8 mouse cellular contexts compared by ENCODE assay signal in the genomic region with DNA sequence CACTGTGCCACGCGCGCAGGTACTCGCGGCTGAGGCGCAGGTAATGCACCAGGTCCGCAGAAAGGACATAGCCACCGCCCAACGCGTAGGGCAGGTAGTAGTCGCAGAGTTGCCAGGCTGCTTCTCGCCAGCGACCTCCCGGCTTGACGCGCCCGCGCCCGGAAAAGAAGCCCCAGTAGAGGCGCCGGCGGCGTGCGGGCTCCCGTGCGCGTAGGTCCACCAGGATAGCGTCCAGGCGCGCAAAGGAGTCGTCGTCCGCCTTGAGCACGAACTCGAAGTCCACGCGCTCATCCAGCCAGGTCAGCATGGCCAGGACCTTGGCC. TPM values are rescaled to one million over a fixed set of nuclear protein-coding genes. Genes with fewer than 3 reads are reported as not detected.
DNase-seq lines count a peak whose midpoint lies in the region; ATAC-seq and TF ChIP-seq lines count a peak whose summit lies in the region.

No protein-coding gene starts in this region.

- H3K4me3 ChIP-seq in lung, postnatal 0 days (ENCODE audit: low read depth, low read length), result peak overlapping the region; percentile 59
- H3K4me3 ChIP-seq in limb, embryonic 10.5 days, result peak overlapping the region; percentile 91
- H3K4me3 ChIP-seq in small intestine, adult 2 months (ENCODE audit: low read depth, low read length), result peak overlapping the region; percentile 75

- peak; percentile 58 for DNase-seq in adrenal gland, adult 8-10 months
- DNase-seq in adrenal gland, postnatal 14 days, result no peak
- DNase-seq in lung, postnatal 0 days (ENCODE audit: low spot score), result no peak
- DNase-seq in lung, adult 18-20 months, result no peak
- DNase-seq in limb, embryonic 10.5 days (ENCODE audit: low spot score), result no peak
- DNase-seq in right cerebral cortex, adult 2 months (ENCODE audit: low spot score in 2 of 2), result no peak
- DNase-seq in urinary bladder, postnatal 4 days (ENCODE audit: low spot score in 2 of 2), result no peak

- no peaks in the 10 kb centered on the region for H3K27me3 ChIP-seq in lung, postnatal 0 days (replicated peaks; ENCODE audit: insufficient read depth, low read length)
- H3K27me3 ChIP-seq in limb, embryonic 10.5 days (ENCODE audit: low read depth, poor library complexity, severe bottlenecking), result no peaks in the 10 kb centered on the region
- no peaks in the 10 kb centered on the region for H3K27me3 ChIP-seq in small intestine, adult 2 months (ENCODE audit: control insufficient read depth, insufficient read depth, low read length)

- no peak; the same call in 1 of the 2 replicates for ATAC-seq in lung, postnatal 0 days

- no peak for TF ChIP-seq CTCF in lung, postnatal 0 days (IDR thresholded peaks at IDR 0.05)
- no peak for TF ChIP-seq CTCF in small intestine, adult 2 months (IDR thresholded peaks at IDR 0.05; ENCODE audit: extremely low read depth, insufficient read length, insufficient replicate concordance, low read depth, low read length)

- H3K9me3 ChIP-seq in lung, postnatal 0 days (ENCODE audit: low read length), result no peaks in the 10 kb centered on the region
- no peaks in the 10 kb centered on the region for H3K9me3 ChIP-seq in limb, embryonic 10.5 days (replicated peaks)

- no peak for TF ChIP-seq POLR2A in small intestine, adult 2 months (IDR thresholded peaks at IDR 0.05; ENCODE audit: low read depth, low read length)

- peak overlapping the region; percentile 94 for H3K27ac ChIP-seq in lung, postnatal 0 days (ENCODE audit: low read length)
- H3K27ac ChIP-seq in limb, embryonic 10.5 days, result peak overlapping the region; percentile 97
- H3K27ac ChIP-seq in small intestine, adult 2 months (ENCODE audit: insufficient read depth, low read depth, low read length), result peak overlapping the region; percentile 78; the same call in 1 of the 2 replicates

- WGBS in lung, postnatal 0 days, result 23% methylated on average over 37 of the region's 37 CpGs
- WGBS in limb, embryonic 10.5 days, result 23% methylated on average over 37 of the region's 37 CpGs
- 11% methylated on average over 37 of the region's 37 CpGs for WGBS in small intestine, adult 2 months

- peaks cover 3% of the 10 kb centered on the region; the same call in 1 of the 2 replicates for H3K36me3 ChIP-seq in lung, postnatal 0 days (ENCODE audit: insufficient read depth, low read length)
- peaks cover 34% of the 10 kb centered on the region for H3K36me3 ChIP-seq in limb, embryonic 10.5 days
- H3K36me3 ChIP-seq in small intestine, adult 2 months (ENCODE audit: control insufficient read depth, insufficient read depth, low read length), result peaks cover 7% of the 10 kb centered on the region

- peak overlapping the region; percentile 96 for H3K4me2 ChIP-seq in lung, postnatal 0 days (replicated peaks; ENCODE audit: low read depth, low read length)

- H3K4me1 ChIP-seq in lung, postnatal 0 days (ENCODE audit: insufficient read depth, low read depth, low read length), result peaks cover 15% of the 10 kb centered on the region; the same call in 1 of the 2 replicates
- peaks cover 24% of the 10 kb centered on the region for H3K4me1 ChIP-seq in limb, embryonic 10.5 days
- peaks cover 10% of the 10 kb centered on the region for H3K4me1 ChIP-seq in small intestine, adult 2 months (ENCODE audit: control insufficient read depth, insufficient read depth, insufficient read length, low read length)

- peak overlapping the region; percentile 68; the same call in 1 of the 2 replicates for H3K9ac ChIP-seq in lung, postnatal 0 days (replicated peaks; ENCODE audit: low read depth)

- TF ChIP-seq EP300 in lung, postnatal 0 days (IDR thresholded peaks at IDR 0.05), result no peak

RNA-seq across cellular contexts. Expression of a gene that starts 0.6 kb away (rescaled TPM):
- total RNA-seq in adrenal gland, adult 8-10 months (2022), result 1 to 10 TPM; 7.8 to 9.5 (median 8.9) TPM
- total RNA-seq in adrenal gland, postnatal 14 days (2021), result 5.8 and 6.5 TPM in 2 replicates
- 6.8 TPM in 2 replicates for polyA plus RNA-seq in lung, postnatal 0 days (2015; fragmentation: Nextera tagmentation; extraction: Ambion mirVana)
- polyA plus RNA-seq in limb, embryonic 10.5 days (2016; fragmentation: Nextera tagmentation; extraction: Ambion mirVana), result 13.3 and 14.8 TPM in 2 replicates
- 5.5 and 7.4 TPM in 2 replicates for polyA plus RNA-seq in small intestine, adult 2 months (2012; rRNA removed)

RNA-seq across cellular contexts. Expression of a gene that starts 0.8 kb away (rescaled TPM):
- total RNA-seq in adrenal gland, adult 8-10 months (2022), result 100 to 1,000 TPM; 290 to 326 (median 308) TPM
- 209 and 225 TPM in 2 replicates for total RNA-seq in adrenal gland, postnatal 14 days (2021)
- polyA plus RNA-seq in lung, postnatal 0 days (2015; fragmentation: Nextera tagmentation; extraction: Ambion mirVana), result 155 and 166 TPM in 2 replicates
- polyA plus RNA-seq in limb, embryonic 10.5 days (2016; fragmentation: Nextera tagmentation; extraction: Ambion mirVana), result 143 and 149 TPM in 2 replicates
- 44.0 and 80.5 TPM in 2 replicates for polyA plus RNA-seq in small intestine, adult 2 months (2012; rRNA removed)

RNA-seq across cellular contexts. Expression of a gene that starts 21.8 kb away (rescaled TPM):
- total RNA-seq in adrenal gland, adult 8-10 months (2022), result 1 to 10 TPM; 1.0 to 3.0 (median 2.0) TPM
- total RNA-seq in adrenal gland, postnatal 14 days (2021), result 0.56 and 3.4 TPM in 2 replicates
- polyA plus RNA-seq in lung, postnatal 0 days (2015; fragmentation: Nextera tagmentation; extraction: Ambion mirVana), result 4.9 and 5.2 TPM in 2 replicates
- 0.60 and 0.61 TPM in 2 replicates for polyA plus RNA-seq in limb, embryonic 10.5 days (2016; fragmentation: Nextera tagmentation; extraction: Ambion mirVana)
- 2.1 and 6.3 TPM in 2 replicates for polyA plus RNA-seq in small intestine, adult 2 months (2012; rRNA removed)

RNA-seq across cellular contexts. Expression of a gene that starts 29.8 kb away (rescaled TPM):
- 10 to 100 TPM; 34.7 to 88.1 (median 58.1) TPM for total RNA-seq in adrenal gland, adult 8-10 months (2022)
- 94.0 and 105 TPM in 2 replicates for total RNA-seq in adrenal gland, postnatal 14 days (2021)
- 30.6 and 36.2 TPM in 2 replicates for polyA plus RNA-seq in lung, postnatal 0 days (2015; fragmentation: Nextera tagmentation; extraction: Ambion mirVana)
- polyA plus RNA-seq in limb, embryonic 10.5 days (2016; fragmentation: Nextera tagmentation; extraction: Ambion mirVana), result 23.4 and 24.5 TPM in 2 replicates
- polyA plus RNA-seq in small intestine, adult 2 months (2012; rRNA removed), result 47.8 and 186 TPM in 2 replicates

RNA-seq across cellular contexts. Expression of a gene that starts 34.1 kb away (rescaled TPM):
- total RNA-seq in adrenal gland, adult 8-10 months (2022), result 1 to 10 TPM in 1 of 4 experiments, under 1 TPM in 1, not detected in 2; 0.42 to 1.2 TPM
- total RNA-seq in adrenal gland, postnatal 14 days (2021), result 2.4 TPM in 1 of 2 replicates, not detected in the other
- polyA plus RNA-seq in lung, postnatal 0 days (2015; fragmentation: Nextera tagmentation; extraction: Ambion mirVana), result 1.6 and 1.9 TPM in 2 replicates
- 1.2 and 1.5 TPM in 2 replicates for polyA plus RNA-seq in limb, embryonic 10.5 days (2016; fragmentation: Nextera tagmentation; extraction: Ambion mirVana)
- polyA plus RNA-seq in small intestine, adult 2 months (2012; rRNA removed), result 3.9 and 6.1 TPM in 2 replicates
